Mouse (Mus musculus): ENCODE results near the gene Atrnl1.

- TF ChIP-seq CTCF (IDR thresholded peaks at IDR 0.05; ENCODE audit: extremely low read depth, insufficient read length, insufficient replicate concordance, low read depth, low read length) (no peak), POLR2A (IDR thresholded peaks at IDR 0.05; ENCODE audit: low read depth, low read length) (no peak)
Measured at GRCm38 (mm10) chr19:57621814-57622213, 11.0 kb downstream of the Atrnl1 start.

All from small intestine, adult 2 months (tissue).